Mouse (Mus musculus): ENCODE measurements at regions not wholly inside any gene's neighbourhood (a gene's known extent, or its start where the extent isn't known, plus 50 kb on each side); places are given as distances from the start of the nearest gene placed in this dataset.

DNA sequence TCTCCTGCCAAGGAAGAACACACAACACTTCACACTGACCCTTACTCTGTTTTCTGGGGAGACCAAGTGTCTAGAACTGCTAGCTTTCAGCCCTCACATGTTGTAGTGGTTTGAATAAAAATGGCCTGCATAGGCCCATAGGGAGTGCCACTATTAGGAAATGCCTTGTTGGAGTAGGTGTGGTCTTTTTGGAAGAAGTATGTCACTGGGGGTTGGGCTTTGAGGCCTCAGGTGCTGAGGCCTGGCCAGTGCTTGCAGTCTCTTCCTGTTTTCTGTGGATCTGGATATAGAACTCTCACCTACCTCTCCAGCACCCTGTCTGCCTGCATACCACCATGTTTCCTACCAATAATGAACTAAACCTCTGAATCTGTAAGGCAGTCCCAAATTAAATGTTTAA, 117.9 kb downstream of the Gm9817 start:
- no peaks in the 10 kb centered on the region; the same call in 1 of the 2 replicates for H3K4me1 ChIP-seq (ENCODE audit: control insufficient read depth, insufficient read depth, low read length)
- TF ChIP-seq CTCF (IDR thresholded peaks at IDR 0.05; ENCODE audit: control insufficient read depth, insufficient read depth, low read length) (no peak), POLR2A (IDR thresholded peaks at IDR 0.05; ENCODE audit: borderline replicate concordance, control insufficient read depth, low read depth, low read length) (no peak)

DNA sequence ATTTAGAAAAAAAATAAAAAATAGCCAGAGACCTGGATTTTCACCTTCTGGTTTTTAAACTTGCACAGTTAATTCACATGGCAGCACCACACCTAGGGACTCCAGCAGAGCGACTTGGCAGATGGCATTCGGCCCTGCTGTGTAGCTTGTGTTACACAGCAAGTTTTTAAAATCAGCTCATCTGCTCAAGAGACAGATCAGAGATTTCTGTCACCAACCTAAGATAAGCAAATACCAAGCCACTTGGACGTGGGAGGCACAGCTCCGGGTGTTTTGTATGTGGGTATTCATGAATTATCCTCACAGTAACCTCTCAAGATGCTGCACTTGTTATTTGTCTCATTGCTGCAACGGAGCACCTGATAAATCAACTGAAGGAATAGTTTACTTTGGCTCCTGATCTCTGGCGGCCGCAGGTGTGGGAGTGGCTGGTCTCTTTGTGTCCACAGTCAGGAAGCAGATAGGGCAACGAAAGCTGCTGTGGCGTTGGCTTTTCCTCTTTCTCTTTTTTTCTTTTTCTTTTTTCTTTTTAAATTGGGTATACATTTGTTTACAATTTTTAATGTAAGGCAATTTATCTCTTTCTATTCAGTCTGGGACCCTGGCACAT, 122.1 kb downstream of the Gm9817 start:
- Histone ChIP-seq H3K27ac (ENCODE audit: control insufficient read depth, insufficient read depth, low read depth, low read length, poor library complexity) (no peak overlapping the region), H3K4me3 (replicated peaks; ENCODE audit: control insufficient read depth, low read depth, low read length) (no peak overlapping the region), H3K4me1 (ENCODE audit: control insufficient read depth, insufficient read depth, low read length) (no peaks in the 10 kb centered on the region)
- TF ChIP-seq POLR2A (IDR thresholded peaks at IDR 0.05; ENCODE audit: borderline replicate concordance, control insufficient read depth, low read depth, low read length), result no peak
- TF ChIP-seq CTCF (IDR thresholded peaks at IDR 0.05; ENCODE audit: control insufficient read depth, insufficient read depth, low read length), result no peak
- 40% methylated on average over 9 of the region's 9 CpGs for WGBS

More for the DNA sequence above, 117.9 kb downstream of the Gm9817 start:
- Histone ChIP-seq H3K27ac (ENCODE audit: control insufficient read depth, insufficient read depth, low read depth, low read length, poor library complexity) (no peak overlapping the region), H3K4me3 (replicated peaks; ENCODE audit: control insufficient read depth, low read depth, low read length) (no peak overlapping the region)

DNA sequence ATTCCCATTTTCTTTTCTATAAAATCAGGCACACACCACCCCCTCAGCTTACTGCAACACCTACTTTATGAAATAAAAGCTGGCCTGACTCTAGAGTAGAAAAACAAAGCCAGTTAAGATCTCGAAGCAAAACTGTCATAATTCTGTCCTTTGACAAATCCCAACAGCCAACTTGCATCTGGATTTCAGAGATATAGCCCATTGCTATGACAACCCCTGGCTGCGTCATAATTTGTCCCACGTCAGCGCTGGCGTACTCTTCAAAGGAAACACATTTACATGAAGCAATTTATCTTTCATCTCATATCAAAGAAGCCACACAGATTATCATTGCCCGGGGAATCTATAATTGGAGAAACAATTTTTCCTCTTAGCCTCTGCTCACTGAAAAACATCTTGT, 126.4 kb downstream of the Gm9817 start:
- H3K27ac ChIP-seq (ENCODE audit: control insufficient read depth, insufficient read depth, low read depth, low read length, poor library complexity), result no peak overlapping the region
- no peaks in the 10 kb centered on the region for H3K4me1 ChIP-seq (ENCODE audit: control insufficient read depth, insufficient read depth, low read length)
- no peak overlapping the region for H3K4me3 ChIP-seq (replicated peaks; ENCODE audit: control insufficient read depth, low read depth, low read length)
- WGBS, result 35% methylated on average over 6 of the region's 6 CpGs
- no peak for TF ChIP-seq CTCF (IDR thresholded peaks at IDR 0.05; ENCODE audit: control insufficient read depth, insufficient read depth, low read length)
- no peak for TF ChIP-seq POLR2A (IDR thresholded peaks at IDR 0.05; ENCODE audit: borderline replicate concordance, control insufficient read depth, low read depth, low read length)

DNA sequence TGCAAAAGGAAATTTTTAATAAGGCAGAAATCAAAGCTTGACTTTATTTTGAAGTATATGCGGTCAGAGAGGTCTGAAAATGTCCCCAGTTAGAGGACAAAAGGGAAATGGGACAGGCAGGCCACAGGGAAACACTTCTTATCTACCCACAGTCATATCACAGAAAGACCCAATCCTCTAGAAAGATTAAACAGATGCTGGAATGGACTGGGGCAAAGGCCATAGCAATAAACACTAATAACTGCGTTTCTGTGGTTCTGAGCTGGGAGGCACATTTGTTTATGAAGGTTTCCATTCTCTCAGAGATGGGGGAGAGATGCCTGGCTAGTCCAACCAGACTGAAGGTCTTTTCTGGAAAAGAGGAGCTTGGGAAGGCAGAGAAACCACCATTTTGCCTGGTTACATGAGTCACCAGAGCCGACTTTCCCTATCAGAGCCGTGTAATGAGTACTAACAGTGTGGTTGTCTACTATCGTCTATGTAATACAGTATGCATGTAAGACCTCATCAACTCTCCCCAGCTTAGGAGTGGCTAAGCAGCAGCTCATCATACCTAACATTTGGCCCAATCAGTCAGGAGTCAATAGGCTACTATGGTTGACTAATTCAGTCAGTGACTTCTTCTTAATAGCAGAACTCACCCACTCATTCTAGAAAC, 130.2 kb downstream of the Gm9817 start:
- no peaks in the 10 kb centered on the region; the same call in 1 of the 2 replicates for H3K4me1 ChIP-seq (ENCODE audit: control insufficient read depth, insufficient read depth, low read length)
- TF ChIP-seq CTCF (IDR thresholded peaks at IDR 0.05; ENCODE audit: control insufficient read depth, insufficient read depth, low read length) (no peak), POLR2A (IDR thresholded peaks at IDR 0.05; ENCODE audit: borderline replicate concordance, control insufficient read depth, low read depth, low read length) (no peak)
- 84% methylated on average over 5 of the region's 5 CpGs for WGBS

DNA sequence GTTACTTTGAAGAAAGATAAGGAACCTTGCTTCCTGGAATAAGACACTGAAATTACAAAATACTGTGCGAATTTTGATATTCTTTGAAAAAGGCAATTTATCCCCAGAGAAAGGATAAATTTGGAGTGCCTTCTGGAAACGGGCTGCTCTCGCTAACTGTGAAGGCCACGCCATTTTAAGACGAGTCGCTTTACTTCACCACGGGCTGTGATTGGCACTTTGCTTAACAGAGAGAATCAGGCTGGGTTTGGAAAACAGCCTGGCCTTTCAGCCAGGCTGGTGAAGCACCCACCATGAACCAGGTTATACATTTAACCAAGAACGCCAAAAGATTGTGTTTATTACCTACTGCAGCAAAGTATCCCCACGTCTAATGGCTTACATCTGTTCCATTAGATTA, 132.7 kb downstream of the Gm9817 start:
- no peaks in the 10 kb centered on the region; the same call in 1 of the 2 replicates for H3K4me1 ChIP-seq (ENCODE audit: control insufficient read depth, insufficient read depth, low read length)
- H3K4me3 ChIP-seq (replicated peaks; ENCODE audit: control insufficient read depth, low read depth, low read length), result no peak overlapping the region
- 75% methylated on average over 9 of the region's 9 CpGs for WGBS
- TF ChIP-seq CTCF (IDR thresholded peaks at IDR 0.05; ENCODE audit: control insufficient read depth, insufficient read depth, low read length) (no peak), POLR2A (IDR thresholded peaks at IDR 0.05; ENCODE audit: borderline replicate concordance, control insufficient read depth, low read depth, low read length) (no peak)
- H3K27ac ChIP-seq (ENCODE audit: control insufficient read depth, insufficient read depth, low read depth, low read length, poor library complexity), result no peak overlapping the region

More for the DNA sequence above, 130.2 kb downstream of the Gm9817 start:
- Histone ChIP-seq H3K4me3 (replicated peaks; ENCODE audit: control insufficient read depth, low read depth, low read length) (no peak overlapping the region), H3K27ac (ENCODE audit: control insufficient read depth, insufficient read depth, low read depth, low read length, poor library complexity) (no peak overlapping the region)

DNA sequence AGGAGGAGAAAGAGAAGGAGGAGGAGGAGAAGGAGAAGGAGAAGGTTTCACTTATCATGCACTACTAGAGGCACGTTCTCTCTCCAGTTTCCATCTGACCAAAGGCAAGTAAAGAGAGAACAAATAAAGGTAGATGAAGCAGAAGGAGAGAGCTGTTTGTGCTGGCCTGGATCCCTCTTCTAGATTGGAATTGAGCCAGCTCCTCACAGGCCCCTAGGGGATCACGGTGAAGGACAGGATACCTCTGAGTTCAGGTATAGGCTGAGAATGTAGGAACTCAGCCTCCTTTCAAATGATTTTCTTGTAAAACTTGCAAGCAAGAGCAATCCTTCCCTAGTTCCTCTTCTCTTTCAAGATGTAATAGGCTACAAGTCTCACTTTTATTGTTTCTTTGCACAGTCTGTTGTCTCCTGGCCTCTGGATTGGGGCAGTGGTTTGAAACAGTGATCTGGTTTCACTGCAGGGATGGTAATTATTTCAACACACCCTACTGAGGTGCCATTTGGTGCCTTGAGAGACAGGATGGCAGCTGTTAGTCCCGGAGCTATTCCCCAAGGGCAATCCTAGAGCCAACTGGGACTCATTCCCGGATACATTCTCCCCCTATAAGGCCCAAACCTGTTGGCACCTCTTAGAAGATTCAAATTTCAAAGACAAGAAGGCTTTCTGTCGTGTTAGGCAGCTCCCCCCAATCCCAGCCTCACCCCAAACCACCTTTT, 134.8 kb downstream of the Gm9817 start:
- WGBS, result 73% methylated on average over 5 of the region's 5 CpGs
- no peak overlapping the region for H3K4me3 ChIP-seq (replicated peaks; ENCODE audit: control insufficient read depth, low read depth, low read length)
- H3K4me1 ChIP-seq (ENCODE audit: control insufficient read depth, insufficient read depth, low read length), result no peaks in the 10 kb centered on the region; the same call in 1 of the 2 replicates
- no peak overlapping the region for H3K27ac ChIP-seq (ENCODE audit: control insufficient read depth, insufficient read depth, low read depth, low read length, poor library complexity)
- no peak for TF ChIP-seq POLR2A (IDR thresholded peaks at IDR 0.05; ENCODE audit: borderline replicate concordance, control insufficient read depth, low read depth, low read length)
- TF ChIP-seq CTCF (IDR thresholded peaks at IDR 0.05; ENCODE audit: control insufficient read depth, insufficient read depth, low read length), result no peak

DNA sequence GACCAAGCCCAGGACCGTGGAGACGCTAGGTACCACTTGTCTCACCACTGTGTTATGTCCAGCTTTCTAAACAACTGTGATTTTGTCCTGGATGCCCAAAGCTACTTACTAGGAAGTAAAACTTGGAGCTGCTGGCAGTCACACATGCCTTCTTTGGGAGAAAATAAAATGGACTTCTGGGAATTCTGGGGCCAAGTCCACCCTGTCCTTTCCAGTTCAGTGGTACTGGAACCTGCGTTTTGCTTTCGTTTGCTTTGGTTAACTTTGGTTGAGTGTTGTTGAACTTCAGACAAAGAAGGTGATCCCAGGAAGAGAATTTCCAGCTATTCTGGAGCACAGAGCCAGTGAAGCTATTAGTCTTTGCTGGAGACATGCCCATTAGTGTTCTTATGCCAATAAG, 139.8 kb downstream of the Gm9817 start:
- Histone ChIP-seq H3K27ac (ENCODE audit: control insufficient read depth, insufficient read depth, low read depth, low read length, poor library complexity) (no peak overlapping the region), H3K4me3 (replicated peaks; ENCODE audit: control insufficient read depth, low read depth, low read length) (no peak overlapping the region), H3K4me1 (ENCODE audit: control insufficient read depth, insufficient read depth, low read length) (no peaks in the 10 kb centered on the region)
- TF ChIP-seq POLR2A (IDR thresholded peaks at IDR 0.05; ENCODE audit: borderline replicate concordance, control insufficient read depth, low read depth, low read length) (no peak), CTCF (IDR thresholded peaks at IDR 0.05; ENCODE audit: control insufficient read depth, insufficient read depth, low read length) (no peak)
- 96% methylated on average over 4 of the region's 4 CpGs for WGBS

DNA sequence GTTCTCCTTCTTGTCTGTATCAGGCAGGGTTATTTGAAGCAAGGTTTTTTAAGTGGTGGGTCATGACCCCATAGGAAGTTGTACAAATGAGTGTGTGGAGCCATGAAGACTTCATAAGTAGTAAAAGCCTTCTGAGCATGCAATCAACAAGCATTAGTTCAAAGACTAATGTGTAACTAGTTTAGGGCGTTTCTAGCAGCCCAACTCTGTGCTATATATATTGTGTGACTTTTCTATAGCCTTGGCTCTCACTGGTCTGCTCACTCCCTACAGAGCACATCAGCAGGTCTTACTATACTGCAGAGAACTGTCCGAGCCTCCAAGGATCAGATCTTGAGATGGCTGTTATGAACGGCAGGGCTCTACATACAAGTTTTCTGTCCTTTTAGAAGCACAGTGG, 141.2 kb downstream of the Gm9817 start:
- Histone ChIP-seq H3K27ac (ENCODE audit: control insufficient read depth, insufficient read depth, low read depth, low read length, poor library complexity) (no peak overlapping the region), H3K4me1 (ENCODE audit: control insufficient read depth, insufficient read depth, low read length) (no peaks in the 10 kb centered on the region), H3K4me3 (replicated peaks; ENCODE audit: control insufficient read depth, low read depth, low read length) (no peak overlapping the region)
- 73% methylated on average over 3 of the region's 3 CpGs for WGBS
- TF ChIP-seq CTCF (IDR thresholded peaks at IDR 0.05; ENCODE audit: control insufficient read depth, insufficient read depth, low read length) (no peak), POLR2A (IDR thresholded peaks at IDR 0.05; ENCODE audit: borderline replicate concordance, control insufficient read depth, low read depth, low read length) (no peak)
